Mouse (Mus musculus) MEL (cell line): ENCODE measurements around the gene Echdc3. TPM values are rescaled to one million over a fixed set of nuclear protein-coding genes. Genes with fewer than 3 reads are reported as not detected.

Experiments
- DNase-seq: peaks from one replicate; pipeline ENCODE4 v3.0.0; 2011; ENCODE audit warnings: low read depth, low spot score
- H3K27ac ChIP-seq: 2 replicates; pipeline ENCODE4 v1.5.1; 2012; ENCODE audit warnings: low read depth, mild to moderate bottlenecking, control low read depth, low read length, moderate library complexity; ENCODE audit not compliant: control insufficient read depth
- H3K27me3 ChIP-seq, 2 experiments: fragments of 150-350 bp in 1 of 2; sonication (generic) in 1 of 2; 2 replicates each; pipeline ENCODE4 v1.6.1; 2012; ENCODE audit warnings: low read length in 2 of 2, mild to moderate bottlenecking in 2 of 2, improper control_type of control experiment in 1 of 2, moderate library complexity in 1 of 2; ENCODE audit not compliant: insufficient read depth in 2 of 2, control insufficient read depth in 1 of 2
- H3K36me3 ChIP-seq, 2 experiments: 2 replicates each; pipeline ENCODE4 v1.6.1; 2012 to 2014; ENCODE audit warnings: low read length in 2 of 2, improper control_type of control experiment in 1 of 2, inconsistent platforms in 1 of 2, mild to moderate bottlenecking in 1 of 2; ENCODE audit not compliant: insufficient read depth in 2 of 2, control insufficient read depth in 1 of 2
- H3K4me1 ChIP-seq, 2 experiments: fragments of 150-350 bp in 1 of 2; sonication (generic) in 1 of 2; 2 replicates each; pipeline ENCODE4 v1.6.1; 2012; ENCODE audit warnings: low read length in 2 of 2, improper control_type of control experiment in 1 of 2, mild to moderate bottlenecking in 1 of 2; ENCODE audit not compliant: insufficient read depth in 2 of 2, control insufficient read depth in 1 of 2
- H3K4me3 ChIP-seq, 2 experiments: fragments of 150-350 bp in 1 of 2; sonication (generic) in 1 of 2; 2 replicates each; pipeline ENCODE4 v1.5.1; 2012; ENCODE audit warnings: low read depth in 2 of 2, low read length in 2 of 2, mild to moderate bottlenecking in 2 of 2, moderate library complexity in 2 of 2, control low read depth in 1 of 2, improper control_type of control experiment in 1 of 2; ENCODE audit not compliant: control insufficient read depth in 1 of 2, insufficient read depth in 1 of 2
- H3K79me2 ChIP-seq: 2 replicates; pipeline ENCODE4 v1.6.1; 2012; ENCODE audit warnings: mild to moderate bottlenecking, low read length, moderate library complexity; ENCODE audit not compliant: control insufficient read depth, poor library complexity, insufficient read depth
- H3K9ac ChIP-seq: 2 replicates; pipeline ENCODE4 v1.6.1; 2012; ENCODE audit warnings: low read depth, mild to moderate bottlenecking, control low read depth, low read length, moderate library complexity; ENCODE audit not compliant: control insufficient read depth, poor library complexity, severe bottlenecking
- H3K9me3 ChIP-seq: fragments of 150-350 bp; sonication (generic); replicated peaks from 2 replicates; pipeline ENCODE4 v1.6.1; 2012; ENCODE audit warnings: mild to moderate bottlenecking, low read length, improper control_type of control experiment, moderate library complexity; ENCODE audit not compliant: insufficient read depth
- GATA1 ChIP-seq: IDR thresholded peaks from 2 replicates; pipeline ENCODE4 v1.6.1; 2011; ENCODE audit warnings: low read depth, low read length, improper control_type of control experiment
- MEF2A ChIP-seq: IDR thresholded peaks from 2 replicates; pipeline ENCODE4 v1.6.1; 2014; ENCODE audit warnings: low read depth, mild to moderate bottlenecking, inconsistent platforms, low read length, improper control_type of control experiment; ENCODE audit not compliant: poor library complexity, insufficient replicate concordance, severe bottlenecking; ENCODE audit errors: extremely low read depth
- MYB ChIP-seq: IDR thresholded peaks from 2 replicates; pipeline ENCODE4 v1.6.1; 2011; ENCODE audit warnings: mild to moderate bottlenecking, low read depth, low read length, improper control_type of control experiment
- MYC ChIP-seq: IDR thresholded peaks from 2 replicates; pipeline ENCODE4 v1.6.1; 2011; ENCODE audit warnings: low read depth, mild to moderate bottlenecking, low read length, improper control_type of control experiment, moderate library complexity
- NRF1 ChIP-seq: IDR thresholded peaks from 2 replicates; pipeline ENCODE4 v1.6.1; 2014; ENCODE audit warnings: low read depth, mild to moderate bottlenecking, inconsistent platforms, low read length, improper control_type of control experiment, moderate library complexity; ENCODE audit not compliant: poor library complexity, insufficient read depth, severe bottlenecking
- POLR2A ChIP-seq, 2 experiments: IDR thresholded peaks; 2 replicates each; pipeline ENCODE4 v1.6.1; 2011 to 2012; ENCODE audit warnings: low read length in 2 of 2, mild to moderate bottlenecking in 2 of 2, control low read depth in 1 of 2, improper control_type of control experiment in 1 of 2, low read depth in 1 of 2, moderate library complexity in 1 of 2; ENCODE audit not compliant: control insufficient read depth in 1 of 2, insufficient read depth in 1 of 2, poor library complexity in 1 of 2
- POLR2AphosphoS5 ChIP-seq: IDR thresholded peaks from 2 replicates; pipeline ENCODE4 v1.6.1; 2012; ENCODE audit warnings: low read depth, borderline replicate concordance, mild to moderate bottlenecking, inconsistent platforms, low read length, moderate library complexity, mixed read lengths
- RAD21 ChIP-seq: IDR thresholded peaks from 2 replicates; pipeline ENCODE4 v1.6.1; 2011; ENCODE audit warnings: mild to moderate bottlenecking, low read depth, low read length, improper control_type of control experiment
- UBTF ChIP-seq: IDR thresholded peaks from 2 replicates; pipeline ENCODE4 v1.6.1; 2012; ENCODE audit warnings: low read depth, mild to moderate bottlenecking, inconsistent platforms, low read length, improper control_type of control experiment, moderate library complexity, borderline replicate concordance; ENCODE audit not compliant: insufficient read depth
- ZMIZ1 ChIP-seq: IDR thresholded peaks from 2 replicates; pipeline ENCODE4 v1.6.1; 2012; ENCODE audit warnings: low read depth, mild to moderate bottlenecking, inconsistent platforms, low read length, improper control_type of control experiment, moderate library complexity
- polyA plus RNA-seq, 2 experiments: library from polyadenylated mRNA; stranded (reverse) in 1 of 2; unstranded in 1 of 2; fragments of >175 nt in 1 of 2; fragments of >200 nt in 1 of 2; gene quantifications; 2 replicates each; pipeline versions ENCODE4 v1.2.1 to v1.2.4; 2012; ENCODE audit warnings: low replicate concordance in 2 of 2, low read depth in 1 of 2; ENCODE audit not compliant: insufficient read length in 2 of 2, insufficient read depth in 1 of 2, missing spikeins in 1 of 2
- total RNA-seq: library from RNA; depleted of rRNA; stranded (reverse); fragments of 300-350 nt; gene quantifications from 2 replicates; pipeline ENCODE4 v1.2.3, GENCODE M21; 2012; rRNA removed

Echdc3 gene
- total and polyA plus RNA-seq, 3 experiments, result not detected

DNA sequence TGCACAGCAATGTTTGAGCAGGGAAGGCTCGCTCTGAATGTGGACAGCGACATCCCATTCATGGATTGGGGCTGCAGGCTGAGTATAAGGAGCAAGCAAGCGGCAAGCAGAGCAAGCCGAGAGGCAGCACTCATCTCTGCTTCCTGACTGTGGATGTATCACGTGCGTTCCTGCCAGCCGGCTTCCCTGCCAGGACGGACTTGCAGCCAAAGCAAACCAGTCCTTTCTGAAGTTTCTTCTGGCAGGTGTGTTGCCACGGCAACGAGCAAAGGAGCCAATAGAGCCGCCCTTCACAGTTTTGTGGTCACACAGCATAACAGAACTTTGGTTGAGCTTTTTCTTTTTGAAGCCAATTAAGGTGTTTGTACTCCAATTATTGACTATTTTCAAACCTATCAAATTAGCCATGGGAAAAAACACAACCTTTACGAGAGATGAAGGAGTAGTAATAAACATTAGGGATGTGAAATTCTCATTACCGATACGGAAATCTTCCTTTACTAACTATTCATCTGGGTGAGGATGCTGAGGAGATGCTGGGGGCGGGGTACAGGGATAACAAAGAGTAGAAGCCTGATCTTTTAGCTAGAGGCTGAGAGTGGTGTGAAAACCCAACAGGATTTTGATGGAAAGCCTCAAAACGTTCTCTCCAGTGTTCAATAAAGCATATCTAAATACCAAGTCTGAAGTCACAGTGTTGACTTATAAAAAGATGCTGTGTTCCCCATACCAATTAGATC, 69.7 kb downstream of the Echdc3 start:
- H3K9ac ChIP-seq, result no peak overlapping the region
- no peaks in the 10 kb centered on the region for H3K79me2 ChIP-seq
- H3K4me1 ChIP-seq, result no peaks in the 10 kb centered on the region
- peaks cover 0 to 6% of the 10 kb centered on the region in 2 experiments; a peak in 3 of 4 replicates for H3K27me3 ChIP-seq
- no peak overlapping the region for H3K4me3 ChIP-seq
- no peak for DNase-seq
- no peak for TF ChIP-seq NRF1
- no peak for TF ChIP-seq GATA1
- no peak for TF ChIP-seq RAD21
- TF ChIP-seq POLR2AphosphoS5, result no peak
- no peak for TF ChIP-seq ZMIZ1
- no peak for TF ChIP-seq MYB
- no peak for TF ChIP-seq MEF2A
- no peaks in the 10 kb centered on the region for H3K36me3 ChIP-seq
- no peak overlapping the region for H3K27ac ChIP-seq
- H3K9me3 ChIP-seq, result no peaks in the 10 kb centered on the region

DNA sequence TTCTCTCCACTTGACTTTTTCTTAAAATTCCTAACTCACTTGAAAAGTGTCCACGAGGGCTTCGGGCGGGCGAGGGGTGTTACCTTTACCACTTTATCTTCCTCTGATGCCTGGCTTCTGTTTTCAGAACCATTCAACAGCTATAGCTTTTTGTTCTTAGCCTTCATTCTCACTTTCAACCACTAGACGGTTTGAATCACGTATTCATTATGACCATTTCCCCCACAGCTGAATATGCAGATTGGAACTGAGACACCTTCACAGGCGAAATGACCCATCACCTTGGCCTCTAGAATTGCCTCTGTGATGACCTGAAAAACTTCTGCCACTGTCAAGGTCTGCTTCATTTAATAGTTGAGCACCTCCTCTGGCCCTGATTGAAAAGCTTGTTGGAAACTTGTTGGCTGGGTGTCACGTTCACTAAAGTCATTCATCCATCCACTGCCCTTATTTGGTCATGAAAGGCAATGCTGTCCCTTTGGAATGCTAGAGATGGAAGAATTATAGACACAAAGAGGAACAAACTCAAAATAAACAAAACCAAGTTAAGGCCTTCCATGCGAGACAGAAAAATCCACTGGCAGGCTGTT, 72.2 kb downstream of the Echdc3 start:
- H3K27me3 ChIP-seq, result peaks cover 0 to 4% of the 10 kb centered on the region in 2 experiments; a peak in 2 of 4 replicates
- H3K27ac ChIP-seq, result no peak overlapping the region
- H3K4me1 ChIP-seq, result no peaks in the 10 kb centered on the region
- no peak overlapping the region for H3K9ac ChIP-seq
- H3K36me3 ChIP-seq, result no peaks in the 10 kb centered on the region
- DNase-seq, result no peak
- TF ChIP-seq MYC, result no peak
- TF ChIP-seq POLR2A (IDR thresholded peaks at IDR 0.05; ENCODE audit: control insufficient read depth in 1 of 2, insufficient read depth in 1 of 2, low read depth in 1 of 2, low read length in 2 of 2, poor library complexity in 1 of 2), result no peak
- no peak for TF ChIP-seq UBTF
- no peaks in the 10 kb centered on the region for H3K9me3 ChIP-seq
- H3K4me3 ChIP-seq, result no peak overlapping the region
- H3K79me2 ChIP-seq, result no peaks in the 10 kb centered on the region

Other genes starting within 250 kb of the Echdc3 start
- gene Proser2, start 82.8 kb downstream of the Echdc3 start, total RNA-seq, result not detected in 2 replicates
- gene Proser2, start 82.8 kb downstream of the Echdc3 start, polyA plus RNA-seq, result not detected
- 8.9 and 11.2 TPM in 2 replicates for gene Usp6nl, start 109.6 kb upstream of the Echdc3 start, total RNA-seq
- gene Usp6nl, start 109.6 kb upstream of the Echdc3 start, polyA plus RNA-seq, result 10 to 100 TPM; 24.8 to 67.1 TPM